Mouse (Mus musculus): ENCODE results near the gene Hcar1. TPM values are rescaled to one million over a fixed set of nuclear protein-coding genes. Genes with fewer than 3 reads are reported as not detected.

Gene Hcar1
- total and polyA plus RNA-seq, 3 experiments: not detected

DNA sequence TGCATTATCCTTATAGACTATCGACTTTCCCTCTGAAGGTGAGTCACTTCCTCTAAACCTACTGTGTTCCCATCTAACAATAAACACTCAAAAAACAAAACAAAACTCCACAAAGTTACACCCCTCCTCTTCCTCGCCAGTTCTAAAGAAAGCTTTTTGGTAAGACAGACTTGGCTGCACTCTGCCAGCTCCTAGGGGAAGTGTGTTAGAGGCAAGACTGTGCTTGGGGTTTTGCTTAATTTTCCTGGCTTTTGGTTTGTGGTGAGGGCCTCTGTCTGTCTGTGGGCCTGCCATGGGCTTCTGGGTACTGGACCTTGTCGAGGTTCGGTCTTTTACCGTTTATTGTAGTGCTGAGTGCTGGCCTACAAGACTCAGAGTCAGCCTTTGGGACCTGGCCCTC, 5.6 kb downstream of the Hcar1 start:
- no peak overlapping the region for H3K27ac ChIP-seq (ENCODE audit: control insufficient read depth, low read depth, low read length)
- no peaks in the 10 kb centered on the region for H3K4me1 ChIP-seq (ENCODE audit: control insufficient read depth in 1 of 2, insufficient read depth in 2 of 2, low read length in 2 of 2)
- H3K79me2 ChIP-seq (ENCODE audit: control insufficient read depth, insufficient read depth, low read length, poor library complexity): no peaks in the 10 kb centered on the region
- no peak overlapping the region for H3K9ac ChIP-seq (ENCODE audit: control insufficient read depth, low read depth, low read length, poor library complexity, severe bottlenecking)
- TF ChIP-seq TAL1 (IDR thresholded peaks at IDR 0.05; ENCODE audit: low read length) (no peak), MAX (IDR thresholded peaks at IDR 0.05; ENCODE audit: low read length) (no peak), POLR2A (IDR thresholded peaks at IDR 0.05; ENCODE audit: control insufficient read depth in 1 of 2, insufficient read depth in 1 of 2, low read depth in 1 of 2, low read length in 2 of 2, poor library complexity in 1 of 2) (no peak), EP300 (IDR thresholded peaks at IDR 0.05; ENCODE audit: low read depth in 1 of 2, low read length in 2 of 2) (no peak), JUND (IDR thresholded peaks at IDR 0.05; ENCODE audit: low read depth, low read length) (no peak), ZMIZ1 (IDR thresholded peaks at IDR 0.05; ENCODE audit: low read depth, low read length) (no peak), MYC (IDR thresholded peaks at IDR 0.05; ENCODE audit: low read depth, low read length) (no peak), NRF1 (IDR thresholded peaks at IDR 0.05; ENCODE audit: insufficient read depth, low read depth, low read length, poor library complexity, severe bottlenecking) (no peak), ZKSCAN1 (IDR thresholded peaks at IDR 0.05; ENCODE audit: low read depth, low read length) (no peak)
- no peak overlapping the region for H3K4me3 ChIP-seq (ENCODE audit: control insufficient read depth in 1 of 2, insufficient read depth in 1 of 2, low read depth in 2 of 2, low read length in 2 of 2)
- no peaks in the 10 kb centered on the region for H3K9me3 ChIP-seq (replicated peaks; ENCODE audit: insufficient read depth, low read length)
- no peaks in the 10 kb centered on the region for H3K36me3 ChIP-seq (ENCODE audit: control insufficient read depth in 1 of 2, insufficient read depth in 2 of 2, low read length in 2 of 2)
- no peak for DNase-seq (ENCODE audit: low read depth, low spot score)
- peaks cover 0 to 3% of the 10 kb centered on the region in 2 experiments; a peak in 3 of 4 replicates for H3K27me3 ChIP-seq (ENCODE audit: control insufficient read depth in 1 of 2, insufficient read depth in 2 of 2, low read length in 2 of 2)

DNA sequence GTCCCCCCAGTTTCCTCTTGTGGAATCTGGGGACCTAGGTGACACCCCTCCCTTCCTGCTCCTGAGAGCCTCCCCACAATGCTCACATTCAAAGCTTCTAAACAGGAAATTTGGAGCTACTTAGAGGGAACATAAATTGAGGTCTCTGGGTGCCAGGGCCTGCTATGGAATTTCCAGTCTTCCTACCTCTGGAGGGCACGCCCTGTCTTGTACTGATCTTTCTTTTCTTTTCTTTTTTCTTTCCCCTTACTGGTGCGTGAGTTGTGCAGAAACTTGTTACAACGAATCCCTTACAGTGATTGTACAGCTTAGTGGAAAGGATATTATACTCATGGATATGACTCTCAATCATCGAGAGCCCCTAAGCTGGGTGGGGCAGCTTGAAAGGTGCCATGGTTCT, 10.2 kb downstream of the Hcar1 start:
- peaks cover 0 to 1% of the 10 kb centered on the region in 2 experiments; a peak in 1 of 4 replicates for H3K27me3 ChIP-seq (ENCODE audit: control insufficient read depth in 1 of 2, insufficient read depth in 2 of 2, low read length in 2 of 2)
- no peaks in the 10 kb centered on the region for H3K79me2 ChIP-seq (ENCODE audit: control insufficient read depth, insufficient read depth, low read length, poor library complexity)
- H3K4me3 ChIP-seq (ENCODE audit: control insufficient read depth in 1 of 2, insufficient read depth in 1 of 2, low read depth in 2 of 2, low read length in 2 of 2): no peak overlapping the region
- TF ChIP-seq POLR2AphosphoS2 (IDR thresholded peaks at IDR 0.05; ENCODE audit: low read length) (no peak), POLR2AphosphoS5 (IDR thresholded peaks at IDR 0.05; ENCODE audit: borderline replicate concordance, low read depth, low read length) (no peak), MYB (IDR thresholded peaks at IDR 0.05; ENCODE audit: low read depth, low read length) (no peak), CTCF (IDR thresholded peaks at IDR 0.05 in 2 of 3, conservative IDR thresholded peaks at IDR 0.05 in 1 of 3; ENCODE audit: control insufficient read depth in 1 of 3, insufficient read depth in 1 of 3, low read depth in 2 of 3, low read length in 3 of 3, poor library complexity in 1 of 3, severe bottlenecking in 1 of 3) (no peak), BHLHE40 (IDR thresholded peaks at IDR 0.05; ENCODE audit: borderline replicate concordance, low read depth, low read length) (no peak), HCFC1 (IDR thresholded peaks at IDR 0.05; ENCODE audit: low read depth, low read length) (no peak), ETS1 (IDR thresholded peaks at IDR 0.05; ENCODE audit: low read depth, low read length) (no peak), ZMIZ1 (IDR thresholded peaks at IDR 0.05; ENCODE audit: low read depth, low read length) (no peak), EP300 (IDR thresholded peaks at IDR 0.05; ENCODE audit: low read depth in 1 of 2, low read length in 2 of 2) (no peak), RAD21 (IDR thresholded peaks at IDR 0.05; ENCODE audit: low read depth, low read length) (no peak), POLR2A (IDR thresholded peaks at IDR 0.05; ENCODE audit: control insufficient read depth in 1 of 2, insufficient read depth in 1 of 2, low read depth in 1 of 2, low read length in 2 of 2, poor library complexity in 1 of 2) (no peak), JUND (IDR thresholded peaks at IDR 0.05; ENCODE audit: low read depth, low read length) (no peak), TAL1 (IDR thresholded peaks at IDR 0.05; ENCODE audit: low read length) (no peak), TBP (IDR thresholded peaks at IDR 0.05; ENCODE audit: low read depth, low read length) (no peak), KAT2A (conservative IDR thresholded peaks at IDR 0.05; ENCODE audit: low read depth, low read length) (no peak), ZKSCAN1 (IDR thresholded peaks at IDR 0.05; ENCODE audit: low read depth, low read length) (no peak), CHD1 (IDR thresholded peaks at IDR 0.05; ENCODE audit: low read depth, low read length) (no peak), MYC (IDR thresholded peaks at IDR 0.05; ENCODE audit: low read depth, low read length) (no peak), RCOR1 (IDR thresholded peaks at IDR 0.05; ENCODE audit: low read depth, low read length) (no peak)
- H3K27ac ChIP-seq (ENCODE audit: control insufficient read depth, low read depth, low read length): no peak overlapping the region
- no peaks in the 10 kb centered on the region for H3K4me1 ChIP-seq (ENCODE audit: control insufficient read depth in 1 of 2, insufficient read depth in 2 of 2, low read length in 2 of 2)
- no peaks in the 10 kb centered on the region for H3K36me3 ChIP-seq (ENCODE audit: control insufficient read depth in 1 of 2, insufficient read depth in 2 of 2, low read length in 2 of 2)
- H3K9me3 ChIP-seq (replicated peaks; ENCODE audit: insufficient read depth, low read length): no peaks in the 10 kb centered on the region
- no peak overlapping the region for H3K9ac ChIP-seq (ENCODE audit: control insufficient read depth, low read depth, low read length, poor library complexity, severe bottlenecking)
- DNase-seq (ENCODE audit: low read depth, low spot score): no peak

Measured in MEL (cell line).